In genomic region chr5:29583880-29584595, GRCm38 (mm10) we compare ENCODE assay signal across 13 mouse cellular contexts. TPM values are rescaled to one million over a fixed set of nuclear protein-coding genes. Genes with fewer than 3 reads are reported as not detected.
DNase-seq lines count a peak whose midpoint lies in the region; ATAC-seq and TF ChIP-seq lines count a peak whose summit lies in the region.
"Had no signal": no experiment of that assay in that cellular context is flagged by ENCODE, and none has a peak within 500 bp of the region (broad histone marks: within the 10 kb centered on the region; RNA-seq: fewer than 3 reads in every experiment).

No protein-coding gene starts in this region.

- peaks cover 1% of the 10 kb centered on the region; the same call in 1 of the 2 replicates for H3K79me2 ChIP-seq in heart, adult 2 months (replicated peaks; ENCODE audit: control insufficient read depth, insufficient read depth, low read length)
- H3K79me2 ChIP-seq in MEL (ENCODE audit: control insufficient read depth, insufficient read depth, low read length, poor library complexity) = peaks cover 54% of the 10 kb centered on the region

- peaks cover 10% of the 10 kb centered on the region for H3K4me1 ChIP-seq in heart, embryonic 15.5 days (replicated peaks)
- H3K4me1 ChIP-seq in heart, adult 2 months (ENCODE audit: control insufficient read depth, insufficient read depth, low read length) = peaks cover 2% of the 10 kb centered on the region
- peaks cover 0 to 4% of the 10 kb centered on the region in 2 experiments; a peak in 1 of 4 replicates for H3K4me1 ChIP-seq in MEL (ENCODE audit: control insufficient read depth in 1 of 2, insufficient read depth in 2 of 2, low read length in 2 of 2)
- H3K4me1 ChIP-seq: hindbrain, embryonic 15.5 days had no signal

- no peaks in the 10 kb centered on the region for H3K27me3 ChIP-seq in heart, embryonic 15.5 days
- no peaks in the 10 kb centered on the region for H3K27me3 ChIP-seq in heart, adult 2 months (ENCODE audit: control insufficient read depth, insufficient read depth, low read length)
- no peaks in the 10 kb centered on the region for H3K27me3 ChIP-seq in MEL (ENCODE audit: control insufficient read depth in 1 of 2, insufficient read depth in 2 of 2, low read length in 2 of 2)
- H3K27me3 ChIP-seq: embryonic facial prominence, embryonic 13.5 days; hindbrain, embryonic 15.5 days had no signal

- 52% methylated on average over 2 of the region's 2 CpGs for WGBS in heart, embryonic 15.5 days
- WGBS in heart, adult 2 months = 34% methylated on average over 2 of the region's 2 CpGs

- 0 out of 2 replicates have a peak, but pooled peaks have one; percentile 35 for ATAC-seq in heart, embryonic 15.5 days (replicated peaks; ENCODE audit: insufficient number of reproducible peaks, insufficient read depth, low FRiP score, low read depth)

- no peak for TF ChIP-seq CTCF in heart, adult 2 months (IDR thresholded peaks at IDR 0.05)
- no peak for TF ChIP-seq CTCF in MEL (IDR thresholded peaks at IDR 0.05 in 2 of 3, conservative IDR thresholded peaks at IDR 0.05 in 1 of 3; ENCODE audit: control insufficient read depth in 1 of 3, insufficient read depth in 1 of 3, low read depth in 2 of 3, low read length in 3 of 3, poor library complexity in 1 of 3, severe bottlenecking in 1 of 3)

- TF ChIP-seq EP300 in heart, adult 2 months (IDR thresholded peaks at IDR 0.05; ENCODE audit: insufficient read depth, low read depth, low read length) = no peak
- TF ChIP-seq EP300 in MEL (IDR thresholded peaks at IDR 0.05; ENCODE audit: low read depth in 1 of 2, low read length in 2 of 2) = no peak

- peaks cover 7% of the 10 kb centered on the region for H3K36me3 ChIP-seq in heart, embryonic 15.5 days
- 0 out of 2 replicates have a peak, but pooled peaks cover 3% of the 10 kb centered on the region for H3K36me3 ChIP-seq in heart, adult 2 months (ENCODE audit: control insufficient read depth, insufficient read depth, low read length)
- peaks cover 10 to 22% of the 10 kb centered on the region in 2 experiments for H3K36me3 ChIP-seq in MEL (ENCODE audit: control insufficient read depth in 1 of 2, insufficient read depth in 2 of 2, low read length in 2 of 2)

- TF ChIP-seq RAD21 in MEL (IDR thresholded peaks at IDR 0.05; ENCODE audit: low read depth, low read length) = no peak

- peak; percentile 16 to 27 for DNase-seq in cerebellum, postnatal 25 days
- no peak for DNase-seq in cerebellum, adult 11 months
- DNase-seq in heart, adult 2 months = no peak
- peak; percentile 6 for DNase-seq in left cerebral cortex, postnatal 4 days
- no peak for DNase-seq in left cerebral cortex, adult 9 months (ENCODE audit: low spot score in 2 of 2)
- DNase-seq in MEL (ENCODE audit: low read depth, low spot score) = no peak
- DNase-seq in adrenal gland, adult 2 months = no peak
- DNase-seq: kidney, postnatal 4 days; lung, postnatal 4 days; thymus, adult 18-20 months had no signal

- H3K9ac ChIP-seq in heart, embryonic 15.5 days = no peak overlapping the region
- no peak overlapping the region for H3K9ac ChIP-seq in heart, adult 2 months (ENCODE audit: low read depth, low read length)
- H3K9ac ChIP-seq in MEL (ENCODE audit: control insufficient read depth, low read depth, low read length, poor library complexity, severe bottlenecking) = no peak overlapping the region
- H3K9ac ChIP-seq: embryonic facial prominence, embryonic 13.5 days; hindbrain, embryonic 15.5 days had no signal

- no peaks in the 10 kb centered on the region for H3K9me3 ChIP-seq in heart, embryonic 15.5 days (replicated peaks)
- H3K9me3 ChIP-seq in MEL (replicated peaks; ENCODE audit: insufficient read depth, low read length) = no peaks in the 10 kb centered on the region
- H3K9me3 ChIP-seq: embryonic facial prominence, embryonic 13.5 days; hindbrain, embryonic 15.5 days had no signal

- H3K4me2 ChIP-seq in heart, embryonic 15.5 days = no peak overlapping the region
- H3K4me2 ChIP-seq: embryonic facial prominence, embryonic 13.5 days; hindbrain, embryonic 15.5 days had no signal

- peak overlapping the region; percentile 51 for H3K27ac ChIP-seq in heart, embryonic 15.5 days
- no peak overlapping the region for H3K27ac ChIP-seq in heart, adult 2 months
- H3K27ac ChIP-seq in MEL (ENCODE audit: control insufficient read depth, low read depth, low read length) = no peak overlapping the region
- H3K27ac ChIP-seq: embryonic facial prominence, embryonic 13.5 days; hindbrain, embryonic 15.5 days had no signal

- no peak overlapping the region for H3K4me3 ChIP-seq in heart, embryonic 15.5 days
- no peak overlapping the region for H3K4me3 ChIP-seq in heart, adult 2 months
- no peak overlapping the region for H3K4me3 ChIP-seq in MEL (ENCODE audit: control insufficient read depth in 1 of 2, insufficient read depth in 1 of 2, low read depth in 2 of 2, low read length in 2 of 2)
- H3K4me3 ChIP-seq: embryonic facial prominence, embryonic 13.5 days; hindbrain, embryonic 15.5 days had no signal

- intact Hi-C loops in heart, adult 2 months (cut with DNase I) = no loop called here
- intact Hi-C loops in left cerebral cortex, postnatal 4 days (cut with DNase I) = no loop called here

- TF ChIP-seq POLR2A in heart, adult 2 months (IDR thresholded peaks at IDR 0.05; ENCODE audit: insufficient read depth, low read depth, low read length) = no peak
- no peak for TF ChIP-seq POLR2A in MEL (IDR thresholded peaks at IDR 0.05; ENCODE audit: control insufficient read depth in 1 of 2, insufficient read depth in 1 of 2, low read depth in 1 of 2, low read length in 2 of 2, poor library complexity in 1 of 2)

TF ChIP-seq in MEL, 35 proteins besides CTCF, POLR2A, EP300 and RAD21:
- TF ChIP-seq USF1 (IDR thresholded peaks at IDR 0.05; ENCODE audit: low read depth, low read length) (no peak), RCOR1 (IDR thresholded peaks at IDR 0.05; ENCODE audit: low read depth, low read length) (no peak), NELFE (IDR thresholded peaks at IDR 0.05; ENCODE audit: low read depth, low read length) (no peak), USF2 (IDR thresholded peaks at IDR 0.05; ENCODE audit: borderline replicate concordance in 1 of 2, insufficient read depth in 1 of 2, low read depth in 1 of 2, low read length in 2 of 2) (no peak), MAX (IDR thresholded peaks at IDR 0.05; ENCODE audit: low read length) (no peak), JUND (IDR thresholded peaks at IDR 0.05; ENCODE audit: low read depth, low read length) (no peak), GATA1 (IDR thresholded peaks at IDR 0.05; ENCODE audit: low read depth, low read length) (0 out of 2 replicates have a peak, but pooled peaks have one; percentile 8), MEF2A (IDR thresholded peaks at IDR 0.05; ENCODE audit: extremely low read depth, insufficient replicate concordance, low read depth, low read length, poor library complexity, severe bottlenecking) (no peak)

RNA-seq across cellular contexts. Expression of gene Ube3c, which starts 15.0 kb away (rescaled TPM):
- 19.6 and 22.2 TPM in 2 replicates for polyA plus RNA-seq in heart, embryonic 15.5 days (2015; fragmentation: Nextera tagmentation; extraction: Ambion mirVana)
- total RNA-seq in heart, adult 2 months (2021) = 10 to 100 TPM; 37.1 to 38.9 TPM
- polyA plus RNA-seq in heart, adult 2 months (2012; rRNA removed) = 14.9 and 27.4 TPM in 2 replicates
- 10 to 100 TPM; 92.1 to 93.5 TPM for total RNA-seq in left cerebral cortex, postnatal 4 days (2021)
- total RNA-seq in MEL (2012; rRNA removed) = 39.6 and 39.9 TPM in 2 replicates
- polyA plus RNA-seq in MEL (2012; ENCODE audit: insufficient read depth in 1 of 2, insufficient read length in 2 of 2, low read depth in 1 of 2, low replicate concordance in 2 of 2, missing spikeins in 1 of 2) = 10 to 100 TPM in 1 of 2 experiments, not detected in 1; 34.7 TPM
- total RNA-seq in adrenal gland, adult 2 months (2021) = 10 to 100 TPM; 51.3 to 52.2 TPM
- polyA plus RNA-seq in adrenal gland, adult 2 months (2012; rRNA removed) = 7.4 and 9.3 TPM in 2 replicates

Comparison
In these comparisons a context has a peak if more than half of its experiments do, and no peak if none do; other contexts are left out.
1. DNase-seq: peak in cerebellum, postnatal 25 days (2 of 2) and left cerebral cortex, postnatal 4 days (single experiment); none in cerebellum, adult 11 months (single experiment), heart, adult 2 months (0 of 2), left cerebral cortex, adult 9 months (0 of 2), MEL (single experiment) and adrenal gland, adult 2 months (single experiment).